17 mouse cellular contexts compared by ENCODE assay signal in the genomic region with DNA sequence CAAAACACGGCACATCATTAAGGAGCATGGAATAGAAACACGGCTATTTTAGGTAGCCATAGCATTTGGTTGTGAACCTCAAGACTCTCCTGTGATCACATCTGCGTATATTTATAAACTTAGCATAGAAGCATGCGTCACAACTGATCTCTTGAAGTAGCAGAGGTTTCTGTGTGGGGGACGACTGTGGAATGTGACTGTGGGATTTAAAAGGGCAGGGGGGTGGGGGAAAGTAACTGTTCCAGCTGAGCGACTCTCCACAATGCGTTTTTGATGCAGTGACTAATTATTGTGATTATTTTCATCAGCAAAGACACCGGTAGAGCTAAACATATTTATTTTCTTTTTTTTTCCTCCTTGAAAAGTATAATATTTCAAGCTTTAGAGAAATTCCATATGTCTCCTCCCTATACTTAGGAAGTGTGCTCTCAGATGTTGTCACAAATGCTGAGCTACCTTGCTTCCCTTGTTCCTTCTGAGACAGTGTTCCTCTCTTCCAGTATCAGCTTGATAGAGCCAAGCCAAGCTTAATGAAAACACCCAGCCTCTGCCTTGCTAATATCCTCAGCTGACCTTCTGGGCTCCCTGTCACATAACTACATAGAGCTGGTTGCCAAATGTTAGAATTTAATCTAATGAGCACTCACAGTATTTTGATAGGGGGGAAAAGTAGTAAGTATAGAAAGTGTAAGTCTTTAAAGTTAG.
DNase-seq lines count a peak whose midpoint lies in the region; ATAC-seq and TF ChIP-seq lines count a peak whose summit lies in the region.
"Had no signal": no experiment of that assay in that cellular context is flagged by ENCODE, and none has a peak within 500 bp of the region (broad histone marks: within the 10 kb centered on the region; RNA-seq: fewer than 3 reads in every experiment).

No protein-coding gene starts in this region.

- H3K4me2 ChIP-seq in kidney, postnatal 0 days (ENCODE audit: low read length), result no peak overlapping the region
- no peak overlapping the region for H3K4me2 ChIP-seq in heart, embryonic 13.5 days
- H3K4me2 ChIP-seq in hindbrain, embryonic 14.5 days (replicated peaks), result no peak overlapping the region
- H3K4me2 ChIP-seq: intestine, embryonic 15.5 days; limb, embryonic 12.5 days; midbrain, embryonic 15.5 days; neural tube, embryonic 12.5 days had no signal

- H3K9me3 ChIP-seq in kidney, postnatal 0 days (replicated peaks; ENCODE audit: low read length), result no peaks in the 10 kb centered on the region
- no peaks in the 10 kb centered on the region for H3K9me3 ChIP-seq in heart, embryonic 13.5 days
- H3K9me3 ChIP-seq in hindbrain, embryonic 14.5 days (ENCODE audit: control insufficient read depth, low read length), result no peaks in the 10 kb centered on the region
- H3K9me3 ChIP-seq: forebrain, embryonic 10.5 days; intestine, embryonic 15.5 days; limb, embryonic 12.5 days; midbrain, embryonic 15.5 days; neural tube, embryonic 12.5 days had no signal

- H3K4me1 ChIP-seq in kidney, postnatal 0 days (replicated peaks; ENCODE audit: insufficient read depth, low read length), result peaks cover 4% of the 10 kb centered on the region; the same call in 1 of the 2 replicates
- H3K4me1 ChIP-seq in heart, embryonic 13.5 days, result peaks cover 28% of the 10 kb centered on the region
- H3K4me1 ChIP-seq in hindbrain, embryonic 14.5 days (replicated peaks; ENCODE audit: control insufficient read depth, insufficient read depth, low read length), result no peaks in the 10 kb centered on the region; the same call in none of the 2 replicates
- H3K4me1 ChIP-seq: neural tube, embryonic 12.5 days had no signal

- WGBS in kidney, postnatal 0 days, result 27% methylated on average over 8 of the region's 8 CpGs
- 32% methylated on average over 8 of the region's 8 CpGs for WGBS in heart, embryonic 13.5 days
- whole genome bisulfite sequencing in hindbrain, embryonic 14.5 days, result 30% methylated on average over 8 of the region's 8 CpGs

- TF ChIP-seq CTCF in kidney, postnatal 0 days (IDR thresholded peaks at IDR 0.05; ENCODE audit: low read depth), result no peak

- no peak overlapping the region for H3K4me3 ChIP-seq in kidney, postnatal 0 days (replicated peaks; ENCODE audit: low read depth, low read length)
- no peak overlapping the region for H3K4me3 ChIP-seq in heart, embryonic 13.5 days
- no peak overlapping the region for H3K4me3 ChIP-seq in hindbrain, embryonic 14.5 days (replicated peaks; ENCODE audit: low read length)
- H3K4me3 ChIP-seq: forebrain, embryonic 10.5 days; intestine, embryonic 15.5 days; limb, embryonic 12.5 days; midbrain, embryonic 15.5 days; neural tube, embryonic 12.5 days had no signal

- H3K27me3 ChIP-seq in kidney, postnatal 0 days (ENCODE audit: insufficient read depth, low read length), result no peaks in the 10 kb centered on the region
- no peaks in the 10 kb centered on the region for H3K27me3 ChIP-seq in heart, embryonic 13.5 days (replicated peaks)
- H3K27me3 ChIP-seq in hindbrain, embryonic 14.5 days (ENCODE audit: control insufficient read depth, insufficient read depth, low read length), result no peaks in the 10 kb centered on the region
- H3K27me3 ChIP-seq: intestine, embryonic 15.5 days; limb, embryonic 12.5 days; midbrain, embryonic 15.5 days; neural tube, embryonic 12.5 days had no signal

- no peak overlapping the region for H3K9ac ChIP-seq in kidney, postnatal 0 days (ENCODE audit: low read depth, low read length)
- H3K9ac ChIP-seq in heart, embryonic 13.5 days, result no peak overlapping the region
- no peak overlapping the region for H3K9ac ChIP-seq in hindbrain, embryonic 14.5 days
- H3K9ac ChIP-seq: intestine, embryonic 15.5 days; limb, embryonic 12.5 days; midbrain, embryonic 15.5 days; neural tube, embryonic 12.5 days had no signal

- ATAC-seq in frontal cortex, adult (ENCODE audit: low TSS enrichment), result peak; percentile 81
- ATAC-seq in kidney, postnatal 0 days (replicated peaks; ENCODE audit: low FRiP score, low read depth), result no peak
- ATAC-seq in heart, embryonic 13.5 days (ENCODE audit: extremely low read depth, insufficient number of reproducible peaks, low FRiP score, low TSS enrichment), result no peak
- no peak for ATAC-seq in hindbrain, embryonic 14.5 days (ENCODE audit: low FRiP score)
- ATAC-seq: intestine, embryonic 15.5 days; midbrain, embryonic 15.5 days had no signal

- no peak for DNase-seq in frontal cortex, postnatal 25 days (ENCODE audit: low spot score in 2 of 2)
- peak; percentile 38 for DNase-seq in kidney, postnatal 0 days (ENCODE audit: low spot score)
- no peak for DNase-seq in kidney, postnatal 36 days
- DNase-seq in telencephalon, adult 2 months (ENCODE audit: low read depth, low spot score), result peak; percentile 62
- DNase-seq in ovary, postnatal 36 days (ENCODE audit: low spot score), result no peak
- DNase-seq in hindbrain, embryonic 14.5 days (ENCODE audit: low spot score), result no peak
- DNase-seq: cerebellum, adult 2 months; kidney, postnatal 4 days; spleen, adult 18-20 months; thymus, postnatal 4 days had no signal

- H3K36me3 ChIP-seq in kidney, postnatal 0 days (ENCODE audit: insufficient read depth, low read length), result no peaks in the 10 kb centered on the region
- H3K36me3 ChIP-seq in heart, embryonic 13.5 days, result no peaks in the 10 kb centered on the region
- H3K36me3 ChIP-seq in hindbrain, embryonic 14.5 days (replicated peaks; ENCODE audit: control insufficient read depth, insufficient read depth), result no peaks in the 10 kb centered on the region
- H3K36me3 ChIP-seq: forebrain, embryonic 10.5 days; intestine, embryonic 15.5 days; limb, embryonic 12.5 days; midbrain, embryonic 15.5 days; neural tube, embryonic 12.5 days had no signal

- no peak overlapping the region for H3K27ac ChIP-seq in kidney, postnatal 0 days
- peak overlapping the region; percentile 25; the same call in 1 of the 2 replicates for H3K27ac ChIP-seq in heart, embryonic 13.5 days (replicated peaks)
- no peak overlapping the region for H3K27ac ChIP-seq in hindbrain, embryonic 14.5 days
- H3K27ac ChIP-seq: forebrain, embryonic 10.5 days; intestine, embryonic 15.5 days; limb, embryonic 12.5 days; midbrain, embryonic 15.5 days; neural tube, embryonic 12.5 days had no signal

Comparison
In these comparisons a context has a peak if more than half of its experiments do, and no peak if none do; other contexts are left out.
1. DNase-seq: peak in kidney, postnatal 0 days (single experiment) and telencephalon, adult 2 months (single experiment); none in frontal cortex, postnatal 25 days (0 of 2), kidney, postnatal 36 days (0 of 2), ovary, postnatal 36 days (single experiment) and hindbrain, embryonic 14.5 days (single experiment).